Mouse (Mus musculus) forebrain, embryonic 12.5 days (tissue): Measurements from ENCODE around the gene Psg20. TPM values are rescaled to one million over a fixed set of nuclear protein-coding genes. Genes with fewer than 3 reads are reported as not detected.

Experiments used
- polyA plus RNA-seq: library from polyadenylated mRNA; unstranded; fragments of >200 nt; fragmentation: Nextera tagmentation; extraction: Ambion mirVana; gene quantifications from 2 replicates; pipeline ENCODE4 v1.2.1, GENCODE M21; 2016

Psg20 gene
- polyA plus RNA-seq, 1 experiment from 2014 or later: not detected

Other genes starting within 250 kb of the Psg20 start
- not detected in 2 replicates for gene Psg26, start 202.0 kb downstream of the Psg20 start, polyA plus RNA-seq
- gene Psg25, start 153.9 kb downstream of the Psg20 start, polyA plus RNA-seq: not detected in 2 replicates
- not detected in 2 replicates for gene Psg27, start 118.9 kb downstream of the Psg20 start, polyA plus RNA-seq
- gene Psg23, start 69.7 kb downstream of the Psg20 start, polyA plus RNA-seq: not detected in 2 replicates
- gene Psg21, start 29.5 kb downstream of the Psg20 start, polyA plus RNA-seq: not detected in 2 replicates
- not detected in 2 replicates for gene Psg22, start 31.9 kb upstream of the Psg20 start, polyA plus RNA-seq
- gene Psg19, start 112.3 kb upstream of the Psg20 start, polyA plus RNA-seq: not detected in 2 replicates
- gene Psg17, start 135.4 kb upstream of the Psg20 start, polyA plus RNA-seq: 0.12 TPM in 1 of 2 replicates, not detected in the other
- 0.09 and 0.18 TPM in 2 replicates for gene Mill2, start 153.8 kb upstream of the Psg20 start, polyA plus RNA-seq
- gene Pglyrp1, start 185.1 kb upstream of the Psg20 start, polyA plus RNA-seq: 1.8 and 3.1 TPM in 2 replicates
- gene Ccdc61, start 224.2 kb upstream of the Psg20 start, polyA plus RNA-seq: 39.7 and 41.0 TPM in 2 replicates
- gene Nova2, start 239.7 kb upstream of the Psg20 start, polyA plus RNA-seq: 10.8 and 11.3 TPM in 2 replicates